Mouse (Mus musculus): ENCODE results near the gene Nexn.

DNA sequence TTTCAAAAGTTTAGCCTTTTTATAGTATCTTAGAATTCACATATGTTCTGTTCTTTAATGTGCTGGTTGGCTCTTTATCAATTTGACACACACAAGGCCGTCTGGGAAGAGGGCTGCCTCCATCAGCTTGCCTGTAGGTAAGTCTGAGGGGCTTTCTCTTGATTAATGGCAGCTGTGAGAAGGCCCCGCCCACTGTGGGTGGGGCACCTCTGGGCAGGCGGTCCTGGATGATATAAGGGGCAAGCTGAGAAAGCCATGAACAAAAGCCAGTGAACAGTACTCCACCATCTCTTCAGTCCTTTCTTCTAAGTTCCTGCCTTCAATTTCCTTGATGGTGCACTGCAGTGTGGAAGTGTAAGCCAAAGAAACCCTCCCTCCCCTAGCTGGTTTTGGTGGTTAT, 16.0 kb upstream of the Nexn start:
- no peak for TF ChIP-seq CTCF (IDR thresholded peaks at IDR 0.05; ENCODE audit: low read depth, low read length)
- TF ChIP-seq POLR2A (IDR thresholded peaks at IDR 0.05; ENCODE audit: extremely low read depth, insufficient read depth, low read length) = no peak
